Comparison of ENCODE assay signal across 31 mouse cellular contexts in genomic region chr3:102997591-102997990, GRCm38 (mm10). TPM values are rescaled to one million over a fixed set of nuclear protein-coding genes. Genes with fewer than 3 reads are reported as not detected.
A peak's percentile ranks its signal among the peaks of the same experiment; 100 is the strongest.
DNase-seq lines count a peak whose midpoint lies in the region; ATAC-seq and TF ChIP-seq lines count a peak whose summit lies in the region.
"Had no signal": no experiment of that assay in that cellular context is flagged by ENCODE, and none has a peak within 500 bp of the region (broad histone marks: within the 10 kb centered on the region; RNA-seq: fewer than 3 reads in every experiment).

No protein-coding gene starts in this region.

- 0 out of 2 replicates have a peak overlapping the region, but pooled peaks have one; percentile 7 for H3K27ac ChIP-seq in heart, postnatal 0 days (ENCODE audit: low read depth)
- H3K27ac ChIP-seq in heart, adult 2 months = no peak overlapping the region; the same call in 1 of the 2 replicates
- H3K27ac ChIP-seq in limb, embryonic 13.5 days = no peak overlapping the region
- no peak overlapping the region for H3K27ac ChIP-seq in limb, embryonic 10.5 days
- H3K27ac ChIP-seq: embryonic facial prominence, embryonic 13.5 days; heart, embryonic 13.5 days; layer of hippocampus, adult 2 months; liver, embryonic 14.5 days; macrophage had no signal

- H3K79me2 ChIP-seq in heart, adult 2 months (replicated peaks; ENCODE audit: control insufficient read depth, insufficient read depth, low read length) = no peaks in the 10 kb centered on the region

- TF ChIP-seq POLR2A in heart, adult 2 months (IDR thresholded peaks at IDR 0.05; ENCODE audit: insufficient read depth, low read depth, low read length) = no peak

- WGBS in heart, postnatal 0 days = 62% methylated on average over 3 of the region's 3 CpGs
- WGBS in heart, adult 2 months = 49% methylated on average over 3 of the region's 3 CpGs
- WGBS in limb, embryonic 13.5 days = 55% methylated on average over 3 of the region's 3 CpGs
- 81% methylated on average over 3 of the region's 3 CpGs for WGBS in limb, embryonic 10.5 days
- WGBS in large intestine, adult 2 months = 19% methylated on average over 3 of the region's 3 CpGs

- no peak for DNase-seq in heart, postnatal 0 days (ENCODE audit: low spot score)
- no peak for DNase-seq in heart, adult 2 months
- no peak for DNase-seq in limb, embryonic 10.5 days (ENCODE audit: low spot score)
- DNase-seq in large intestine, adult 2 months (ENCODE audit: low read depth, low spot score) = peak; percentile 70
- no peak for DNase-seq in cerebellum, adult 9-11 months
- DNase-seq: adrenal gland, postnatal 36 days; cerebellum, adult 2 months; cerebellum, postnatal 36 days; embryo, embryonic 11 days; gastrocnemius, postnatal 10 days; kidney, adult 2 months; kidney, postnatal 10 days; layer of hippocampus, postnatal 36 days; right cerebral cortex, postnatal 14 days had no signal

- no peaks in the 10 kb centered on the region for H3K9me3 ChIP-seq in heart, postnatal 0 days (replicated peaks; ENCODE audit: control insufficient read depth, low read length)
- no peaks in the 10 kb centered on the region for H3K9me3 ChIP-seq in limb, embryonic 13.5 days
- no peaks in the 10 kb centered on the region for H3K9me3 ChIP-seq in limb, embryonic 10.5 days (replicated peaks)
- H3K9me3 ChIP-seq in megakaryocyte, embryonic 14.5 days = peaks cover 4% of the 10 kb centered on the region; the same call in 1 of the 2 replicates
- H3K9me3 ChIP-seq: embryonic facial prominence, embryonic 13.5 days had no signal

- peaks cover 42% of the 10 kb centered on the region for H3K36me3 ChIP-seq in heart, postnatal 0 days (replicated peaks; ENCODE audit: control insufficient read depth, insufficient read depth, low read length)
- peaks cover 9% of the 10 kb centered on the region for H3K36me3 ChIP-seq in heart, adult 2 months (ENCODE audit: control insufficient read depth, insufficient read depth, low read length)
- H3K36me3 ChIP-seq in limb, embryonic 13.5 days = peaks cover 42% of the 10 kb centered on the region
- peaks cover 52% of the 10 kb centered on the region for H3K36me3 ChIP-seq in limb, embryonic 10.5 days
- peaks cover 51% of the 10 kb centered on the region for H3K36me3 ChIP-seq in megakaryocyte, embryonic 14.5 days (replicated peaks; ENCODE audit: low read length)

- intact Hi-C loops in heart, adult 2 months (cut with DNase I) = loop anchor here (10.0 kb wide), 1 partner anchor 263 kb away; the partner anchor contains the start of gene Tspan2

- no peak for ATAC-seq in heart, postnatal 0 days (ENCODE audit: insufficient read depth, low read depth)
- ATAC-seq in limb, embryonic 13.5 days (ENCODE audit: low FRiP score, low read depth) = no peak
- no peak for ATAC-seq in megakaryocyte, adult 5-6 weeks (ENCODE audit: poor library complexity, severe bottlenecking)
- ATAC-seq: forebrain, embryonic 14.5 days; Patski had no signal

- H3K4me1 ChIP-seq in heart, postnatal 0 days (ENCODE audit: control insufficient read depth, insufficient read depth) = peaks cover 13% of the 10 kb centered on the region
- H3K4me1 ChIP-seq in heart, adult 2 months (ENCODE audit: control insufficient read depth, insufficient read depth, low read length) = peaks cover 6% of the 10 kb centered on the region
- H3K4me1 ChIP-seq in limb, embryonic 13.5 days = peaks cover 15% of the 10 kb centered on the region
- H3K4me1 ChIP-seq in limb, embryonic 10.5 days = peaks cover 18% of the 10 kb centered on the region
- H3K4me1 ChIP-seq in megakaryocyte, embryonic 14.5 days = peaks cover 28% of the 10 kb centered on the region

- H3K27me3 ChIP-seq in heart, postnatal 0 days (ENCODE audit: control insufficient read depth, insufficient read depth, low read length) = no peaks in the 10 kb centered on the region
- H3K27me3 ChIP-seq in heart, adult 2 months (ENCODE audit: control insufficient read depth, insufficient read depth, low read length) = no peaks in the 10 kb centered on the region
- H3K27me3 ChIP-seq in limb, embryonic 13.5 days = no peaks in the 10 kb centered on the region
- no peaks in the 10 kb centered on the region for H3K27me3 ChIP-seq in limb, embryonic 10.5 days (ENCODE audit: low read depth, poor library complexity, severe bottlenecking)
- no peaks in the 10 kb centered on the region for H3K27me3 ChIP-seq in megakaryocyte, embryonic 14.5 days (replicated peaks)
- H3K27me3 ChIP-seq: embryonic facial prominence, embryonic 13.5 days; heart, embryonic 13.5 days; Patski had no signal

- TF ChIP-seq CTCF in heart, postnatal 0 days (IDR thresholded peaks at IDR 0.05; ENCODE audit: low read depth) = no peak
- no peak for TF ChIP-seq CTCF in heart, adult 2 months (IDR thresholded peaks at IDR 0.05)

- no peak for TF ChIP-seq EP300 in heart, postnatal 0 days (IDR thresholded peaks at IDR 0.05; ENCODE audit: low read depth)
- TF ChIP-seq EP300 in heart, adult 2 months (IDR thresholded peaks at IDR 0.05; ENCODE audit: insufficient read depth, low read depth, low read length) = no peak

- H3K4me2 ChIP-seq in heart, postnatal 0 days (ENCODE audit: low read depth, low read length) = no peak overlapping the region
- 0 out of 2 replicates have a peak overlapping the region, but pooled peaks have one; percentile 75 for H3K4me2 ChIP-seq in limb, embryonic 13.5 days (replicated peaks)
- H3K4me2 ChIP-seq: embryonic facial prominence, embryonic 13.5 days; midbrain, embryonic 11.5 days had no signal

- no peak overlapping the region for H3K9ac ChIP-seq in heart, postnatal 0 days (replicated peaks; ENCODE audit: low read depth, low read length)
- H3K9ac ChIP-seq in heart, adult 2 months (ENCODE audit: low read depth, low read length) = no peak overlapping the region
- H3K9ac ChIP-seq in limb, embryonic 13.5 days = no peak overlapping the region
- H3K9ac ChIP-seq: heart, embryonic 13.5 days; liver, embryonic 14.5 days had no signal

- H3K4me3 ChIP-seq in heart, postnatal 0 days (ENCODE audit: low read depth, low read length) = no peak overlapping the region
- no peak overlapping the region for H3K4me3 ChIP-seq in heart, adult 2 months
- H3K4me3 ChIP-seq in limb, embryonic 13.5 days = no peak overlapping the region
- H3K4me3 ChIP-seq in limb, embryonic 10.5 days = no peak overlapping the region
- peak overlapping the region; percentile 18 for H3K4me3 ChIP-seq in megakaryocyte, embryonic 14.5 days (replicated peaks)
- H3K4me3 ChIP-seq: embryonic facial prominence, embryonic 13.5 days; heart, embryonic 13.5 days; layer of hippocampus, adult 2 months had no signal

RNA-seq across cellular contexts. Expression of gene Sike1, which starts 2.1 kb away (rescaled TPM):
- 31.8 TPM in 2 replicates for total RNA-seq in heart, postnatal 0 days (2014; rRNA removed; ENCODE audit: low replicate concordance)
- 60.0 and 72.5 TPM in 2 replicates for polyA plus RNA-seq in heart, postnatal 0 days (2015; fragmentation: Nextera tagmentation; extraction: Ambion mirVana)
- total RNA-seq in heart, adult 2 months (2021) = 10 to 100 TPM; 65.3 to 66.7 TPM
- 26.4 and 43.7 TPM in 2 replicates for polyA plus RNA-seq in heart, adult 2 months (2012; rRNA removed)
- 56.1 and 60.1 TPM in 2 replicates for polyA plus RNA-seq in limb, embryonic 13.5 days (2015; fragmentation: Nextera tagmentation; extraction: Ambion mirVana)
- polyA plus RNA-seq in limb, embryonic 10.5 days (2016; fragmentation: Nextera tagmentation; extraction: Ambion mirVana) = 46.9 and 53.9 TPM in 2 replicates
- 0.36 and 2.5 TPM in 2 replicates for polyA plus RNA-seq in megakaryocyte, embryonic 14.5 days (2012; ENCODE audit: insufficient read depth, low replicate concordance)
- 62.6 and 75.0 TPM in 2 replicates for total RNA-seq in megakaryocyte, adult 5-6 weeks (2015)
- 65.9 and 74.4 TPM in 2 replicates for total RNA-seq in megakaryocyte, adult 5-6 weeks (2017)
- 13.9 and 17.7 TPM in 2 replicates for polyA plus RNA-seq in large intestine, adult 2 months (2012; rRNA removed)

RNA-seq across cellular contexts. Expression of gene Csde1, which starts 22.6 kb away (rescaled TPM):
- total RNA-seq in heart, postnatal 0 days (2014; rRNA removed; ENCODE audit: low replicate concordance) = 229 and 268 TPM in 2 replicates
- polyA plus RNA-seq in heart, postnatal 0 days (2015; fragmentation: Nextera tagmentation; extraction: Ambion mirVana) = 225 and 238 TPM in 2 replicates
- 100 to 1,000 TPM; 515 to 591 TPM for total RNA-seq in heart, adult 2 months (2021)
- 65.3 and 130 TPM in 2 replicates for polyA plus RNA-seq in heart, adult 2 months (2012; rRNA removed)
- polyA plus RNA-seq in limb, embryonic 13.5 days (2015; fragmentation: Nextera tagmentation; extraction: Ambion mirVana) = 388 and 411 TPM in 2 replicates
- 380 and 462 TPM in 2 replicates for polyA plus RNA-seq in limb, embryonic 10.5 days (2016; fragmentation: Nextera tagmentation; extraction: Ambion mirVana)
- polyA plus RNA-seq in megakaryocyte, embryonic 14.5 days (2012; ENCODE audit: insufficient read depth, low replicate concordance) = 1.1 and 6.2 TPM in 2 replicates
- 231 and 262 TPM in 2 replicates for total RNA-seq in megakaryocyte, adult 5-6 weeks (2015)
- total RNA-seq in megakaryocyte, adult 5-6 weeks (2017) = 467 and 491 TPM in 2 replicates
- polyA plus RNA-seq in large intestine, adult 2 months (2012; rRNA removed) = 26.7 and 28.0 TPM in 2 replicates

RNA-seq across cellular contexts. Expression of gene Nr1h5, which starts 33.7 kb away (rescaled TPM):
- total RNA-seq in heart, postnatal 0 days (2014; rRNA removed; ENCODE audit: low replicate concordance) = not detected in 2 replicates
- polyA plus RNA-seq in heart, postnatal 0 days (2015; fragmentation: Nextera tagmentation; extraction: Ambion mirVana) = 0.04 TPM in 1 of 2 replicates, not detected in the other
- total RNA-seq in heart, adult 2 months (2021) = not detected
- not detected in 2 replicates for polyA plus RNA-seq in heart, adult 2 months (2012; rRNA removed)
- polyA plus RNA-seq in limb, embryonic 13.5 days (2015; fragmentation: Nextera tagmentation; extraction: Ambion mirVana) = not detected in 2 replicates
- not detected in 2 replicates for polyA plus RNA-seq in limb, embryonic 10.5 days (2016; fragmentation: Nextera tagmentation; extraction: Ambion mirVana)
- polyA plus RNA-seq in megakaryocyte, embryonic 14.5 days (2012; ENCODE audit: insufficient read depth, low replicate concordance) = not detected in 2 replicates
- not detected in 2 replicates for total RNA-seq in megakaryocyte, adult 5-6 weeks (2015)
- total RNA-seq in megakaryocyte, adult 5-6 weeks (2017) = not detected in 2 replicates
- polyA plus RNA-seq in large intestine, adult 2 months (2012; rRNA removed) = not detected in 2 replicates
- total RNA-seq: adrenal gland, adult 18-20 months; adrenal gland, postnatal 36 days; ES-E14; gastrocnemius, postnatal 10 days; heart, adult 18-20 months; heart, postnatal 25 days; layer of hippocampus, adult 2 months; layer of hippocampus, postnatal 36 days; left cerebral cortex, postnatal 10 days had no signal
- polyA plus RNA-seq: cerebellum, adult 2 months; embryonic facial prominence, embryonic 13.5 days; macrophage; thymus, postnatal 0 days had no signal
